In the genomic region with DNA sequence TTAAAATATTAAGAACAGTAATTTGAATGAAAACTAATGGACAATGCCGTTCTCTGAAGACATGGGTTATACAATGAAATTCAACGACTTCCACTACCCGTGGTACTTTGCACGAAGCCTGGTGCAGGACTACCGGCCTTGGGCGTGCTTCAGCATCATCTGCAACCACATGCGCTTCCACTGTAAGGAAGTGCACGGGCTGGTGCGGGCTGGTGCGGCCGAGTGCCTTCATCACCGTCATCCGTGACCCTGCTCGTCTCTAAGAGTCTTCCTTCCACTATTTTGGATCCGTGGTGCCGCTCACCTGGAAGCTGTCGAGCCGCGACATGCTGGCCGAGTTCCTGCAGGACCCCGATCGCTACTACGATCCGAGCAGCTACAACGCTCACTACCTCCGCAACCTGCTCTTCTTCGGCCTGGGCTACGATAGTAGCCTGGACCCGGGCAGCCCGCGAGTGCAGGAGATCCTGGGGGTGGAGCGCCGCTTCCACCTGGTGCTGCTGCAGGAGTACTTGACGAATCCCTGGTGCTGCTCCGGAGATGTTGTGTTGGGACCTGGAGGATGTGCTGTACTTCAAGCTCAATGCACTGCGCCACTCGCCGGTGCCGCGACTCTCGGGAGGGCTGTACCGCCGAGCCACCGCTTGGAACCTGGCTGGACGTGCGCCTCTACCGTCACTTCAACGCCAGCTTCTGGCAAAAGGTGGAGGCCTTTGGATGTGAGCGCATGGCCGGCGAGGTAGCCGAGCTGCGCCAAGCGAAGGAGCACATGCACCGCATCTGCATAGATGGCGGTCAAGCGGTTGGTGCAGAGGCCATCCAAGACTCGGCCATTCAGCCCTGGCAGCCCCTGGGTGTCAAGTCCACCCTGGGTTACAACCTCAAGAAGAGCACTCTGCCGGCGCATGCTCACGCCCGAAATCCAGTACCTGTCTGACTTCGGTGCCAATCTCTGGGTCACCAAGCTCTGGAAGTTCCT, we compare ENCODE assay signal across 9 mouse cellular contexts. TPM values are rescaled to one million over a fixed set of nuclear protein-coding genes. Genes with fewer than 3 reads are reported as not detected.
DNase-seq lines count a peak whose midpoint lies in the region; ATAC-seq and TF ChIP-seq lines count a peak whose summit lies in the region.
"Had no signal": no experiment of that assay in that cellular context is flagged by ENCODE, and none has a peak within 500 bp of the region (broad histone marks: within the 10 kb centered on the region; RNA-seq: fewer than 3 reads in every experiment).

No protein-coding gene starts in this region.

- H3K4me2 ChIP-seq in heart, embryonic 12.5 days, result peak overlapping the region; percentile 74
- peak overlapping the region; percentile 67 for H3K4me2 ChIP-seq in embryonic facial prominence, embryonic 11.5 days (ENCODE audit: low read depth, low read length)
- peak overlapping the region; percentile 64 for H3K4me2 ChIP-seq in intestine, postnatal 0 days (replicated peaks; ENCODE audit: low read depth)
- peak overlapping the region; percentile 73 for H3K4me2 ChIP-seq in midbrain, embryonic 15.5 days

- no peaks in the 10 kb centered on the region for H3K9me3 ChIP-seq in heart, embryonic 12.5 days (replicated peaks)
- no peaks in the 10 kb centered on the region for H3K9me3 ChIP-seq in embryonic facial prominence, embryonic 11.5 days (replicated peaks; ENCODE audit: control insufficient read depth, low read length)
- no peaks in the 10 kb centered on the region for H3K9me3 ChIP-seq in intestine, postnatal 0 days (ENCODE audit: control insufficient read depth)
- no peaks in the 10 kb centered on the region for H3K9me3 ChIP-seq in midbrain, embryonic 15.5 days

- H3K27ac ChIP-seq in heart, embryonic 12.5 days (ENCODE audit: poor library complexity, severe bottlenecking), result no peak overlapping the region
- no peak overlapping the region for H3K27ac ChIP-seq in embryonic facial prominence, embryonic 11.5 days (replicated peaks; ENCODE audit: low read depth, low read length)
- H3K27ac ChIP-seq in intestine, postnatal 0 days (ENCODE audit: low read depth, low read length), result no peak overlapping the region
- H3K27ac ChIP-seq in midbrain, embryonic 15.5 days, result no peak overlapping the region

- H3K36me3 ChIP-seq in heart, embryonic 12.5 days, result no peaks in the 10 kb centered on the region
- H3K36me3 ChIP-seq in embryonic facial prominence, embryonic 11.5 days (replicated peaks; ENCODE audit: control insufficient read depth, insufficient read depth, low read depth, low read length), result no peaks in the 10 kb centered on the region
- H3K36me3 ChIP-seq in intestine, postnatal 0 days (ENCODE audit: control insufficient read depth, insufficient read depth), result no peaks in the 10 kb centered on the region
- H3K36me3 ChIP-seq in midbrain, embryonic 15.5 days (replicated peaks), result no peaks in the 10 kb centered on the region

- peak; percentile 36 for ATAC-seq in heart, embryonic 12.5 days (ENCODE audit: insufficient number of reproducible peaks, low FRiP score)
- ATAC-seq in embryonic facial prominence, embryonic 11.5 days (replicated peaks; ENCODE audit: insufficient number of reproducible peaks, low FRiP score, low TSS enrichment, low read depth), result 0 out of 2 replicates have a peak, but pooled peaks have one; percentile 46
- ATAC-seq in intestine, postnatal 0 days, result no peak
- ATAC-seq in midbrain, embryonic 15.5 days (replicated peaks), result peak; percentile 78
- ATAC-seq: Patski had no signal

- peak overlapping the region; percentile 18; the same call in 1 of the 2 replicates for H3K9ac ChIP-seq in heart, embryonic 12.5 days
- H3K9ac ChIP-seq in embryonic facial prominence, embryonic 11.5 days (replicated peaks; ENCODE audit: low read length), result 0 out of 2 replicates have a peak overlapping the region, but pooled peaks have one; percentile 22
- no peak overlapping the region for H3K9ac ChIP-seq in intestine, postnatal 0 days (ENCODE audit: low read depth, low read length)
- peak overlapping the region; percentile 50 for H3K9ac ChIP-seq in midbrain, embryonic 15.5 days

- H3K4me1 ChIP-seq in heart, embryonic 12.5 days (replicated peaks), result peaks cover 13% of the 10 kb centered on the region
- peaks cover 5% of the 10 kb centered on the region for H3K4me1 ChIP-seq in embryonic facial prominence, embryonic 11.5 days (ENCODE audit: control insufficient read depth, insufficient read depth, low read length)
- no peaks in the 10 kb centered on the region for H3K4me1 ChIP-seq in intestine, postnatal 0 days (replicated peaks; ENCODE audit: control insufficient read depth, insufficient read depth, low read length)
- peaks cover 21% of the 10 kb centered on the region for H3K4me1 ChIP-seq in midbrain, embryonic 15.5 days

- peak; percentile 27; the same call in 1 of the 2 replicates for TF ChIP-seq CTCF in intestine, postnatal 0 days (IDR thresholded peaks at IDR 0.05; ENCODE audit: low read depth)

- H3K4me3 ChIP-seq in heart, embryonic 12.5 days, result peak overlapping the region; percentile 44
- peak overlapping the region; percentile 40 for H3K4me3 ChIP-seq in embryonic facial prominence, embryonic 11.5 days (ENCODE audit: low read depth, low read length)
- peak overlapping the region; percentile 31 for H3K4me3 ChIP-seq in intestine, postnatal 0 days (ENCODE audit: low read depth, low read length)
- peak overlapping the region; percentile 43 for H3K4me3 ChIP-seq in midbrain, embryonic 15.5 days

- intact Hi-C loops in heart, postnatal 14 days (cut with DNase I), result no loop called here

- WGBS in heart, embryonic 12.5 days, result 4% methylated on average over 63 of the region's 63 CpGs
- WGBS in embryonic facial prominence, embryonic 11.5 days, result 3% methylated on average over 63 of the region's 63 CpGs
- WGBS in intestine, postnatal 0 days, result 5% methylated on average over 63 of the region's 63 CpGs
- WGBS in midbrain, embryonic 15.5 days, result 5% methylated on average over 63 of the region's 63 CpGs

- H3K27me3 ChIP-seq in heart, embryonic 12.5 days (replicated peaks), result peaks cover 47% of the 10 kb centered on the region
- peaks cover 16% of the 10 kb centered on the region for H3K27me3 ChIP-seq in embryonic facial prominence, embryonic 11.5 days (ENCODE audit: control insufficient read depth, insufficient read depth, low read length)
- H3K27me3 ChIP-seq in intestine, postnatal 0 days (replicated peaks; ENCODE audit: control insufficient read depth, insufficient read depth, low read length), result peaks cover 29% of the 10 kb centered on the region
- peaks cover 6% of the 10 kb centered on the region for H3K27me3 ChIP-seq in midbrain, embryonic 15.5 days (replicated peaks)

- DNase-seq in heart, postnatal 14 days, result no peak
- DNase-seq in R1 (ENCODE audit: low read depth, low spot score), result peak; percentile 71
- DNase-seq in embryonic facial prominence, embryonic 11.5 days (ENCODE audit: low spot score), result peak; percentile 35
- DNase-seq in gastrocnemius, adult 8-10 months (ENCODE audit: low spot score in 2 of 2), result no peak
- no peak for DNase-seq in lung, postnatal 14 days

RNA-seq across cellular contexts. Expression of gene Cpeb3, which starts 25.4 kb away (rescaled TPM):
- 6.8 and 9.5 TPM in 2 replicates for polyA plus RNA-seq in heart, embryonic 12.5 days (2016; fragmentation: Nextera tagmentation; extraction: Ambion mirVana)
- total RNA-seq in heart, postnatal 14 days (2021), result 10 to 100 TPM; 62.6 to 76.8 TPM
- polyA plus RNA-seq in embryonic facial prominence, embryonic 11.5 days (2014; fragmentation: Nextera tagmentation; extraction: Ambion mirVana), result 0.77 and 0.91 TPM in 2 replicates
- polyA plus RNA-seq in intestine, postnatal 0 days (2015; fragmentation: Nextera tagmentation; extraction: Ambion mirVana), result 1.6 TPM in 2 replicates
- polyA plus RNA-seq in midbrain, embryonic 15.5 days (2015; fragmentation: Nextera tagmentation; extraction: Ambion mirVana), result 14.1 and 15.1 TPM in 2 replicates
- total RNA-seq in gastrocnemius, adult 8-10 months (2022), result 10 to 100 TPM; 59.4 to 62.5 (median 61.2) TPM

RNA-seq across cellular contexts. Expression of gene March5, which starts 26.5 kb away (rescaled TPM):
- polyA plus RNA-seq in heart, embryonic 12.5 days (2016; fragmentation: Nextera tagmentation; extraction: Ambion mirVana), result 101 and 103 TPM in 2 replicates
- 10 to 100 TPM; 83.4 to 84.3 TPM for total RNA-seq in heart, postnatal 14 days (2021)
- polyA plus RNA-seq in embryonic facial prominence, embryonic 11.5 days (2014; fragmentation: Nextera tagmentation; extraction: Ambion mirVana), result 173 and 175 TPM in 2 replicates
- polyA plus RNA-seq in intestine, postnatal 0 days (2015; fragmentation: Nextera tagmentation; extraction: Ambion mirVana), result 44.9 and 45.6 TPM in 2 replicates
- 101 and 103 TPM in 2 replicates for polyA plus RNA-seq in midbrain, embryonic 15.5 days (2015; fragmentation: Nextera tagmentation; extraction: Ambion mirVana)
- total RNA-seq in gastrocnemius, adult 8-10 months (2022), result 10 to 100 TPM; 78.2 to 92.8 (median 84.4) TPM

Comparison
In these comparisons a context has a peak if more than half of its experiments do, and no peak if none do; other contexts are left out.
1. DNase-seq: peak in R1 (single experiment) and embryonic facial prominence, embryonic 11.5 days (single experiment); none in heart, postnatal 14 days (0 of 2), gastrocnemius, adult 8-10 months (0 of 2) and lung, postnatal 14 days (single experiment).
2. Peak in every context shown above with its lines, with median percentiles within 50 percentile points of each other: H3K4me2 ChIP-seq and H3K4me3 ChIP-seq.